Mouse (Mus musculus): Measurements from ENCODE around the gene Ccdc155.
"Not testable (repeated sequence)": the region's sequence is repeated elsewhere in the genome, so short reads cannot be mapped to it uniquely, and the experiment has no call there.

Ccdc155 gene

GRCm38 (mm10) chr7:45189600-45189999 is 15.1 kb downstream of the Ccdc155 start:
- DNase-seq = no peak

GRCm38 (mm10) chr7:45185921-45186320 is 18.8 kb downstream of the Ccdc155 start:
- no peak for DNase-seq

GRCm38 (mm10) chr7:45183672-45184071 is 21.0 kb downstream of the Ccdc155 start:
- no peak for DNase-seq

GRCm38 (mm10) chr7:45182606-45183005 is 22.1 kb downstream of the Ccdc155 start:
- DNase-seq = no peak

GRCm38 (mm10) chr7:45182199-45182601 is 22.5 kb downstream of the Ccdc155 start:
- DNase-seq = peak; percentile 87 to 90

DNA sequence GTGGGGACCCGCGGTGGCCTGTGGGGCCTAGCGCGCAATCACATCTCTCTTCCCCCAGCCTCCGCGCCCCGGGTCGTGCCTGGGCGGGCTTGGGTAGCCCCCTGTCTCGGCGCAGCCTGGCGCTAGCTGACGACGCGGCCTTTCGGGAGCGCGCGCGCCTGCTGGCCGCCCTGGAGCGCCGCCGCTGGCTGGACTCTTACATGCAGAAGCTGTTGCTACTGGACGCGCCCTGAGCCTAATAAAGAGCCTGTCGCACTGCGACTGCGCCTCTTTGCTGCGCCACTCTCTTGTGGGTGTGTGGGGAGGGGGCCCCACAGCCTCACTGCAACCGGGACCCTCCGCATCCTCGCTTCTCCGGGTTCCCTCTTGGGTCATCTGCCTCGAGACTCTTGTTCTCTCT is 23.2 kb downstream of the Ccdc155 start:
- DNase-seq = no peak

- DNase-seq = no peak
Measured at GRCm38 (mm10) chr7:45180896-45181477, 23.7 kb downstream of the Ccdc155 start, which contains the start of gene Pth2. Gene Pth2 (plus strand): TSS chr7:45180995.

DNA sequence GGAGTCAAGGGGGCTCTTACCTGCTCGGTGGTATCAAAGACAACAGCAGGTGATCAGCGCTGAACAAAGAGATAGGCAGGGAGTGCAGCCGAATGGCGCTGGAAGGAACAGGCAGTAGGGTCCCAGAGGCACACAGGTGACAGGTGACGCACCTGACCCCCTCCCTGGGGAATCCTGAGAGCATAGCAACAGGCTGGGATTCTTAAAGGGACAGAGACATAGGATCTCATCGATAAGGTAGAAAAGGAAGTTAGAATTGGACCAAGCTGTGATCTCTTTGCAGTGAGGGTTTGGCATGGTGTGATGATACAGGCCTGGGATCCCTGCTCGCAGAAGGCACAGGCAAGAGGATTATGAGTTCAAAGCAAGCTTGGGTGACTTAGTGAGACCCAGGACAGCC is 25.2 kb downstream of the Ccdc155 start, which contains the start of gene Gfy:
Gene Gfy (minus strand): TSS at position 101 of the 400 bp plus-strand sequence.
- DNase-seq = no peak

DNA sequence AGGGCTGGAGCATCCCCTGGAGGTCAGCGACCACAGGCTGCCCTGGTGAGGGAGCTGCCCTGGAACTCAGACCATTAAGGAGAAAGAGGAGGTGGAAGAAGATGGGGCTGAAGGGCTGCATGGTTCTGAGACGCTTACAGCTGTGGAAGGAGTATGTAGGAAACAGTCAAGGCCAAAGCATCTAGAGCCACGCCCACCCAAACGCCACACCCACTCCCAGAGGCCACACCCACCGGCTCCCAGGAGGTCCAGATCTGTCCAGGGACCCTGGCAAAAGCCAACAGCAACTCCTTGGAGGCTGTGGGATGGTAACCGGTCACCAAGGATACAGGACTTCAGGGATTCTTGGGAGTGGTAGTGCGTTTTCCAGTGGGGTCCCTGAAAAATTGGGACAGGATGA is 26.1 kb downstream of the Ccdc155 start:
- DNase-seq = peak; percentile 56 to 61

GRCm38 (mm10) chr7:45176356-45176755 is 28.3 kb downstream of the Ccdc155 start:
- no peak for DNase-seq

- DNase-seq = no peak
Measured at GRCm38 (mm10) chr7:45175929-45176328, 28.8 kb downstream of the Ccdc155 start.

DNA sequence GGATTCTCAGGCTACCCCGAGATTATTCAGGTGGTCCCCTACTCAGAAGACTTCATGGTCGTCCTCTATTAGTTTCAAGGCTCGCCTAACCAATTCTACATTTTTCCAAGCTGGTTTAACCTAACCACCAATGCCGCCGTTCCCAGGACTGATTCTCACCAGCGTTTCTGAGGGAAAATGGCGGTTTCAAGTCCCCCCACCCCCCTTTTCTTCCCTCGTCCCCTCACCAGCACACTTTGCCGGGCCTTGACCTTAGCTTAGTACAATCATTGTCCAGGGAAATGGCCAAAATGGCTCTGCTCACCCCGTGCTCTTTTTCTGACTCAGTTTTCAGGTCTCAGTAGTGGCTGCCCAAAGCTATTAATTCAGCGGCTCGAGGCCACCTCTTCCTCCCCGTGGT is 29.3 kb downstream of the Ccdc155 start:
- DNase-seq = no peak

DNA sequence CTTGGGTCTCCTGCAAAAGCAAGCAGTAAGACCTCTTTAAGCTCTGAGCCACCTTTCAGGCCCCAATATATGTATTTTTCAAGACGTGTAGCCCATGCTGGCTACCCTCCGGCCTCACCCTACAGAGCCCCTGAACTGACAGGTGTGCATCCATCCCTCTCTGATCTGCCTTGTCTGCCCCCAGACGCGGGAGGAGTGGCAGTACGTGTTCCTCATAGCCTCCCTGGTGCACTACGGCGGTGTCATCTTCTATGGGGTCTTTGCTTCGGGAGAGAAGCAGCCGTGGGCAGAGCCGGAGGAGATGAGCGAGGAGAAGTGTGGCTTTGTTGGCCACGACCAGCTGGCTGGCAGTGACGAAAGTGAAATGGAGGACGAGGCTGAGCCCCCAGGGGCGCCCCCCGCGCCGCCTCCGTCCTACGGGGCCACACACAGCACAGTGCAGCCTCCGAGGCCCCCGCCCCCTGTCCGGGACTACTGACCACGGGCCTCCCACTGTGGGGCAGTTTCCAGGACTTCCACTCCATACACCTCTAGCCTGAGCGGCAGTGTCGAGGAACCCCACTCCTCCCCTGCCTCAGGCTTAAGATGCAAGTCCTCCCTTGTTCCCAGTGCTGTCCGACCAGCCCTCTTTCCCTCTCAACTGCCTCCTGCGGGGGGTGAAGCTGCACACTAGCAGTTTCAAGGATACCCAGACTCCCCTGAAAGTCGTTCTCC is 30.0 kb downstream of the Ccdc155 start:
- DNase-seq = no peak

DNA sequence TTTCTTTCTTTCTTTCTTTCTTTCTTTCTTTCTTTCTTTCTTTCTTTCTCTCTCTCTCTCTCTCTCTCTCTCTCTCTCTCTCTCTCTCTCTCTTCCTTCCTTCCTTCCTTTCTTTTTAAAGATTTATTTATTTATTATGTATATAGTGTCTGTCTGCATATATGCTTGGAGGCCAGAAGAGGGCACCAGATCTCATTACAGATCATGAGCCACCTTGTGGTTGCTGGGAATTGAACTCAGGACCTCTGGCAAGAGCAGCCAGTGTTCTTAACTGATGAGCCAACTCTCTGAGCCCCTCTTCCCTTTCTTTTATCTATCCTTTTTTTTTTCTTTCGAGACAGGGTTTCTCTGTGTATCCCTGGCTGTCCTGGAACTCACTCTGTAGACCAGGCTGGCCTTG is 30.9 kb downstream of the Ccdc155 start:
- not testable (repeated sequence) for DNase-seq

GRCm38 (mm10) chr7:45172974-45173373 is 31.7 kb downstream of the Ccdc155 start:
- peak; percentile 73 to 74 for DNase-seq

GRCm38 (mm10) chr7:45169495-45169894 is 35.2 kb downstream of the Ccdc155 start:
- DNase-seq = peak; percentile 43 to 47

DNA sequence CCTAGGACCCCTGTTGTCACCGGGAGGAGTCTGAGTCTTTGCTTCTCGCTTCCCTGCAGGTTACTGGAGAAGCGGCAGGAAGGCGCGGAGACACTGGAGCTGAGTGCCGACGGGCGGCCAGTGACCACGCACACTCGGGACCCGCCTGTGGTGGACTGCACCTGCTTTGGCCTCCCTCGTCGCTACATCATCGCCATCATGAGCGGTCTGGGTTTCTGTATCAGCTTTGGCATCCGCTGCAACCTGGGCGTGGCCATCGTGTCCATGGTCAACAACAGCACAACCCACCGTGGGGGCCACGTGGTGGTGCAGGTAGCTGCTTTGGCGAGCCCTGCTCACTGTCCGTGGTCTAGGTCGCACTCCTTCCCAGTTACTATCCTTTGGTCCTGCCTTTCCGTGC is 36.0 kb downstream of the Ccdc155 start:
- no peak for DNase-seq

DNA sequence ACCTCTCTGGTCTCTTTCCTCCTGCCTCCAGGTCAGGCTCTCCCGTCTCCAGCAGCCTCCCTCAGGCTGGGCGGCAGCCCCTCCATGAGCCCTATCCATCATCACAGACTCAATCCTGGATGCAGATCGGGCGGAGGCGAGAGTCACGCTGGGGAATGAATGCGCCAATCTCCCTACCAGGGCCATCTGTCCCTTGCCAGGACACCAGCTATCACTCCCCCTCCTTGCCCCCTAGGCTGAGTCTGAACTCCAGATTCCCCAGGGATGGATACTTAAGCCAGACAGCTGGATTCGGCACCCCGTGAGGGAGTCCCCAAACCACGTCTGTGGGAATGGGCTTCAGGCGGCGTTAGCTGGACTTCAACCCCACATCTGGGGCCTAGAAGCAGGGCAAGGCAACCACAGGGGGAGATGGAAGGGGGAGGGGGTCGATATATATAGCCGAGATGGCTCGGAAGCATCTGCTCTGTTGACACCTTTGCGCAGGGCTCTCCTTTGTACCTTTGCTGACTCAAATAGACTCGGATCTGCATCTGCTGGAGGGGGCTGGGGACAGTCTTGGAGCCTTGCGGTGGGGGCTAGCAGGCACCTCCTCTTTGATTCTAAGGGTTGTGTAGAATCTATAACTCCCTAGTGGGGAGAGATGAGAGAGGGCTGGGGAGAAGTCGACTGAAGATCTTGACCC is 36.8 kb downstream of the Ccdc155 start:
- no peak for DNase-seq

DNA sequence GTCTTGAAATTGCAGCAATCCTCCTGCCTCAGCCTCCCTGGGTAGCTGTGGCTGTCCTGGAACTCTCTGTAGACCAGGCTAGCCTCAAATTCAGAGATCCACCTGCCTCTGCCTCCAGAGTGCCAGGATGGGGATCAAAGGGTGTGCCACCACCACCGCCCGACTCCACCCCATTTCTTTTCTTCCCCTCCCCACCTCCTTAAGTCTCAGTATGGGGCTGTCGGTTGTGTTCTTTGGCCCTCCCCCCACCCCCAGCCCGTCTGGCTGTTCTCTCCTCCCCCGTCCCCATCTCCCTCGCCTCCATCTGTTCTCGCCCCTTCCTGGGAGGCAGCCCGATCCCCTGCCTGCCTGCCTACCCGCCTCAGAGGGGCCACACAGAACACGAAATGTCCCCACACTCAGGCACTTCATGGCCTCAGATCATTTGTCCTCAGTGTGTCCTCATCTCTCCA is 37.7 kb downstream of the Ccdc155 start:
- no peak for DNase-seq

DNA sequence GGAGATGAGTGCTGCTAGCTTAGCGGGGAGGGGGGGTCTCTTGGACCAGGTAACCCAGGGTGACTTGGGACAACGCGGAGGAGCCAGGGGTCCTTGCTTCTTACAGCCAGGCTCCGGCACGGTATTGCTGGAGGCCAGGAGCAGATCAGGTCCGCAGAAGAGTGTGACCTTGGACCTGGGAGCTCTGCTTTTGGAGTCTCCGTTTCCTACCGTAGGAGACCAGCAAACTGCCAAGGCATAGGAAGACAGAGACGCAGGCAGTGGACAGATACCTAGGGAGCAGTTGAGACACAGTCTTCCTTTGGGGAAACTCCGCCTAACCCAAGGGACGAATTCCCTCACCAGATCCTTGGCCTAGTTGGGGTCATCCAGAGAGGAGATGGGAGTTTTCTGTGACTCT is 39.0 kb downstream of the Ccdc155 start:
- DNase-seq = no peak

GRCm38 (mm10) chr7:45164833-45165232 is 39.9 kb downstream of the Ccdc155 start:
- DNase-seq = no peak

- peak; percentile 58 for DNase-seq
Measured at GRCm38 (mm10) chr7:45163735-45164490, 40.8 kb downstream of the Ccdc155 start, which contains the start of gene Slc17a7. Gene Slc17a7 (plus strand): TSS chr7:45163949.

DNA sequence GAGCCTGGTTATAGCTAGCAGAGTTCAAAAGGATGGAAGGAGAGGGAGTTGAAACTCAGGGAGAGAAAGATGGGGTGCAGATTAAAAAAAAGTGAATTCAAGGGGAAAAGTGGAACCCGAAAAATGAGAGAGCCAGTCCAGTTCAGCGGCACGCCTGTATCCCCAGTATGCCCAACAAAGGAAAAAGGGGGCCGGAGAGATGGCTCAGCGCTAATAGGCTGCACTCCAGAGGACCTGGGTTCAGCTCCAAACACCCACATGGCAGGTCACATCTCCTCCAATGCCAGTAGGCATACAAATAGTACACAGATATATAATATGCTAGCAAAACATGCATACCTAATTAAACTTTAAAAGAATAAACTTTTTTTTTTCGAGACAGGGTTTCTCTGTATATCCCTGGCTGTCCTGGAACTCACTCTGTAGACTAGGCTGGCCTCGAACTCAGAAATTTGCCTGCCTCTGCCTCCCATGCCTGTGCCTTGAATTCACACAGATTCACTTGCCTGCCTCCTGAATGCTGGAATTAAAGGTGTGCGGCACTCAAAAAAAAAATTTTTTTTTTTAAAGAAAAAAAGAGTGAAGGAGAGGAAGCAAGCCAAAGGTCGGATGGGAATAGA is 41.6 kb downstream of the Ccdc155 start:
- DNase-seq = no peak
